Mouse (Mus musculus): ENCODE results near the gene Med12l.
"Not testable (repeated sequence)": the region's sequence is repeated elsewhere in the genome, so short reads cannot be mapped to it uniquely, and the experiment has no call there.

Gene Med12l

GRCm38 (mm10) chr3:59022251-59022650 is 16.6 kb downstream of the Med12l start:
- no peak for DNase-seq (ENCODE audit: low read depth, low spot score)

- DNase-seq (ENCODE audit: low read depth, low spot score) = no peak
These were observed 17.3 kb downstream of the Med12l start for GRCm38 (mm10) chr3:59022971-59023370.

- no peak for DNase-seq (ENCODE audit: low read depth, low spot score)
These were observed 19.0 kb downstream of the Med12l start for GRCm38 (mm10) chr3:59024531-59025192.

- no peak for DNase-seq (ENCODE audit: low read depth, low spot score)
These were observed 19.5 kb downstream of the Med12l start for GRCm38 (mm10) chr3:59025193-59025535.

GRCm38 (mm10) chr3:59028696-59029095 is 23.1 kb downstream of the Med12l start:
- DNase-seq (ENCODE audit: low read depth, low spot score) = no peak

- no peak for DNase-seq (ENCODE audit: low read depth, low spot score)
These were observed 25.4 kb downstream of the Med12l start for GRCm38 (mm10) chr3:59030986-59031385.

GRCm38 (mm10) chr3:59041487-59041886 is 35.9 kb downstream of the Med12l start:
- DNase-seq (ENCODE audit: low read depth, low spot score) = no peak

GRCm38 (mm10) chr3:59054834-59055535 is 49.4 kb downstream of the Med12l start:
- DNase-seq (ENCODE audit: low read depth, low spot score) = no peak

GRCm38 (mm10) chr3:59059022-59059541 is 53.5 kb downstream of the Med12l start:
- peak; percentile 22 for DNase-seq (ENCODE audit: low read depth, low spot score)

- DNase-seq (ENCODE audit: low read depth, low spot score) = no peak
These were observed 54.5 kb downstream of the Med12l start for GRCm38 (mm10) chr3:59060131-59060530.

GRCm38 (mm10) chr3:59062141-59062540 is 56.5 kb downstream of the Med12l start:
- DNase-seq (ENCODE audit: low read depth, low spot score) = no peak

GRCm38 (mm10) chr3:59063431-59063830 is 57.8 kb downstream of the Med12l start:
- no peak for DNase-seq (ENCODE audit: low read depth, low spot score)

GRCm38 (mm10) chr3:59065937-59066336 is 60.3 kb downstream of the Med12l start:
- no peak for DNase-seq (ENCODE audit: low read depth, low spot score)

- no peak for DNase-seq (ENCODE audit: low read depth, low spot score)
These were observed 61.1 kb downstream of the Med12l start for GRCm38 (mm10) chr3:59066558-59067294.

GRCm38 (mm10) chr3:59069071-59069470 is 63.4 kb downstream of the Med12l start:
- not testable (repeated sequence) for DNase-seq (ENCODE audit: low read depth, low spot score)

- DNase-seq (ENCODE audit: low read depth, low spot score) = no peak
These were observed 71.7 kb downstream of the Med12l start for GRCm38 (mm10) chr3:59077278-59077677.

- no peak for DNase-seq (ENCODE audit: low read depth, low spot score)
These were observed 73.0 kb downstream of the Med12l start for GRCm38 (mm10) chr3:59078585-59078984.

- peak; percentile 50 for DNase-seq (ENCODE audit: low read depth, low spot score)
These were observed 73.7 kb downstream of the Med12l start for GRCm38 (mm10) chr3:59079327-59079726.

- DNase-seq (ENCODE audit: low read depth, low spot score) = no peak
These were observed 74.8 kb downstream of the Med12l start for GRCm38 (mm10) chr3:59080293-59080916.

- no peak for DNase-seq (ENCODE audit: low read depth, low spot score)
These were observed 75.3 kb downstream of the Med12l start for GRCm38 (mm10) chr3:59080919-59081318.

- DNase-seq (ENCODE audit: low read depth, low spot score) = no peak
These were observed 87.1 kb downstream of the Med12l start for GRCm38 (mm10) chr3:59092702-59093101.

GRCm38 (mm10) chr3:59097421-59097820 is 91.8 kb downstream of the Med12l start:
- DNase-seq (ENCODE audit: low read depth, low spot score) = no peak

Measured in WW6 (cell line).